In the genomic region with DNA sequence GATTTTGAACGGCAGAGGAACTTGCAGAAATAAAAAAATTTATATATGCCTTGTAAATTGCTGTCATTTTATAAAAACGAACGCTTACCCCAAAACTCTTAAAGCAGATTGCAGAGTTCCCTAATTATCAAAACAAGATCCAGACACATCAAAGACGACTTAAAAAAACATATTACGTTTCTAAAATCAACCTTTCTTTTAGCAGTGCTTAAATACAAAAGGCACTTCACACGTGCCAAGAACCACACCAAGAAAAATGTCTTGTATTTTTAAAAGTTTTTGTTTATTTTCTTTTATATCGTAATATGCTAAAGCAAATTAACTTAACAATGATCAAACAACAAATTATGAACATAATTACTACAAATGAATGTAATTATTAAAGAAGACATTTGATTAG, we compare ENCODE assay signal across 7 mouse cellular contexts. TPM values are rescaled to one million over a fixed set of nuclear protein-coding genes. Genes with fewer than 3 reads are reported as not detected.
DNase-seq lines count a peak whose midpoint lies in the region; ATAC-seq and TF ChIP-seq lines count a peak whose summit lies in the region.

No protein-coding gene starts in this region.

- peak overlapping the region; percentile 73 for H3K9ac ChIP-seq in lung, embryonic 14.5 days
- H3K9ac ChIP-seq in embryonic facial prominence, embryonic 12.5 days: peak overlapping the region; percentile 54; the same call in 1 of the 2 replicates
- peak overlapping the region; percentile 83 for H3K9ac ChIP-seq in intestine, embryonic 16.5 days (ENCODE audit: low read depth, low read length)

- peak overlapping the region; percentile 67 for H3K4me3 ChIP-seq in lung, embryonic 14.5 days (ENCODE audit: low read depth, low read length)
- H3K4me3 ChIP-seq in embryonic facial prominence, embryonic 12.5 days: peak overlapping the region; percentile 55
- peak overlapping the region; percentile 81 for H3K4me3 ChIP-seq in intestine, embryonic 16.5 days (ENCODE audit: low read length)
- peak overlapping the region; percentile 77 for H3K4me3 ChIP-seq in olfactory bulb, adult 2 months (ENCODE audit: insufficient read depth, low read depth, low read length)

- no peaks in the 10 kb centered on the region for H3K9me3 ChIP-seq in lung, embryonic 14.5 days (ENCODE audit: low read depth, low read length)
- H3K9me3 ChIP-seq in embryonic facial prominence, embryonic 12.5 days: no peaks in the 10 kb centered on the region
- H3K9me3 ChIP-seq in intestine, embryonic 16.5 days (ENCODE audit: control insufficient read depth, low read length): no peaks in the 10 kb centered on the region

- H3K27ac ChIP-seq in lung, embryonic 14.5 days (ENCODE audit: low read depth): peak overlapping the region; percentile 95
- H3K27ac ChIP-seq in embryonic facial prominence, embryonic 12.5 days: peak overlapping the region; percentile 90
- peak overlapping the region; percentile 98 for H3K27ac ChIP-seq in intestine, embryonic 16.5 days (ENCODE audit: low read length)
- H3K27ac ChIP-seq in olfactory bulb, adult 2 months (ENCODE audit: insufficient read depth, low read depth, low read length): no peak overlapping the region

- 1% methylated on average over 7 of the region's 7 CpGs for WGBS in lung, embryonic 14.5 days
- 3% methylated on average over 7 of the region's 7 CpGs for WGBS in embryonic facial prominence, embryonic 12.5 days
- WGBS in intestine, embryonic 16.5 days: 1% methylated on average over 7 of the region's 7 CpGs
- under 1% methylated on average over 7 of the region's 7 CpGs for WGBS in olfactory bulb, adult 2 months

- ATAC-seq in lung, embryonic 14.5 days (ENCODE audit: insufficient read depth): no peak
- ATAC-seq in embryonic facial prominence, embryonic 12.5 days (ENCODE audit: insufficient number of reproducible peaks, insufficient read depth, low FRiP score, low TSS enrichment): no peak
- no peak for ATAC-seq in intestine, embryonic 16.5 days

- no peak for TF ChIP-seq POLR2A in olfactory bulb, adult 2 months (IDR thresholded peaks at IDR 0.05; ENCODE audit: insufficient read depth, low read depth, low read length)

- peak; percentile 34 for DNase-seq in lung, embryonic 14.5 days
- no peak for DNase-seq in lung, adult 18-20 months
- no peak for DNase-seq in frontal cortex, postnatal 25 days (ENCODE audit: low spot score in 2 of 2)
- DNase-seq in testis, postnatal 10 days (ENCODE audit: low spot score): no peak

- no peak for TF ChIP-seq CTCF in lung, embryonic 14.5 days (IDR thresholded peaks at IDR 0.05; ENCODE audit: low read depth)
- no peak for TF ChIP-seq CTCF in olfactory bulb, adult 2 months (IDR thresholded peaks at IDR 0.05; ENCODE audit: insufficient read depth, low read depth, low read length)

- no peaks in the 10 kb centered on the region for H3K27me3 ChIP-seq in lung, embryonic 14.5 days (ENCODE audit: insufficient read depth, low read length)
- H3K27me3 ChIP-seq in embryonic facial prominence, embryonic 12.5 days: no peaks in the 10 kb centered on the region
- no peaks in the 10 kb centered on the region for H3K27me3 ChIP-seq in intestine, embryonic 16.5 days (replicated peaks; ENCODE audit: control insufficient read depth, insufficient read depth, low read length)

- peak overlapping the region; percentile 70 for H3K4me2 ChIP-seq in lung, embryonic 14.5 days
- H3K4me2 ChIP-seq in embryonic facial prominence, embryonic 12.5 days (replicated peaks): peak overlapping the region; percentile 44
- peak overlapping the region; percentile 64 for H3K4me2 ChIP-seq in intestine, embryonic 16.5 days (ENCODE audit: low read depth, low read length)

- H3K36me3 ChIP-seq in lung, embryonic 14.5 days (ENCODE audit: insufficient read depth): 0 out of 2 replicates have a peak, but pooled peaks cover 2% of the 10 kb centered on the region
- no peaks in the 10 kb centered on the region for H3K36me3 ChIP-seq in embryonic facial prominence, embryonic 12.5 days
- no peaks in the 10 kb centered on the region for H3K36me3 ChIP-seq in intestine, embryonic 16.5 days (ENCODE audit: control insufficient read depth, insufficient read depth, low read length)

- H3K4me1 ChIP-seq in lung, embryonic 14.5 days (ENCODE audit: insufficient read depth): no peaks in the 10 kb centered on the region
- H3K4me1 ChIP-seq in embryonic facial prominence, embryonic 12.5 days: no peaks in the 10 kb centered on the region
- H3K4me1 ChIP-seq in intestine, embryonic 16.5 days (ENCODE audit: control insufficient read depth, insufficient read depth, low read length): no peaks in the 10 kb centered on the region
- no peaks in the 10 kb centered on the region for H3K4me1 ChIP-seq in olfactory bulb, adult 2 months (ENCODE audit: control insufficient read depth, insufficient read depth, low read length)

RNA-seq across cellular contexts. Expression of a gene that starts 0.7 kb away (rescaled TPM):
- 127 and 136 TPM in 2 replicates for polyA plus RNA-seq in lung, embryonic 14.5 days (2014; fragmentation: Nextera tagmentation; extraction: Ambion mirVana)
- 121 and 127 TPM in 2 replicates for polyA plus RNA-seq in embryonic facial prominence, embryonic 12.5 days (2016; fragmentation: Nextera tagmentation; extraction: Ambion mirVana)
- 149 and 167 TPM in 2 replicates for polyA plus RNA-seq in intestine, embryonic 16.5 days (2015; fragmentation: Nextera tagmentation; extraction: Ambion mirVana)
- not detected in 2 replicates for polyA plus RNA-seq in olfactory bulb, adult 2 months (2012; ENCODE audit: insufficient read depth, insufficient read length, low replicate concordance, missing spikeins)

RNA-seq across cellular contexts. Expression of a gene that starts 48.5 kb away (rescaled TPM):
- polyA plus RNA-seq in lung, embryonic 14.5 days (2014; fragmentation: Nextera tagmentation; extraction: Ambion mirVana): 29.2 and 30.3 TPM in 2 replicates
- polyA plus RNA-seq in embryonic facial prominence, embryonic 12.5 days (2016; fragmentation: Nextera tagmentation; extraction: Ambion mirVana): 27.2 and 27.5 TPM in 2 replicates
- polyA plus RNA-seq in intestine, embryonic 16.5 days (2015; fragmentation: Nextera tagmentation; extraction: Ambion mirVana): 28.9 and 29.0 TPM in 2 replicates
- not detected in 2 replicates for polyA plus RNA-seq in olfactory bulb, adult 2 months (2012; ENCODE audit: insufficient read depth, insufficient read length, low replicate concordance, missing spikeins)

RNA-seq across cellular contexts. Expression of a gene that starts 48.5 kb away (rescaled TPM):
- 33.6 and 37.1 TPM in 2 replicates for polyA plus RNA-seq in lung, embryonic 14.5 days (2014; fragmentation: Nextera tagmentation; extraction: Ambion mirVana)
- 40.5 and 41.2 TPM in 2 replicates for polyA plus RNA-seq in embryonic facial prominence, embryonic 12.5 days (2016; fragmentation: Nextera tagmentation; extraction: Ambion mirVana)
- 41.5 and 42.1 TPM in 2 replicates for polyA plus RNA-seq in intestine, embryonic 16.5 days (2015; fragmentation: Nextera tagmentation; extraction: Ambion mirVana)
- polyA plus RNA-seq in olfactory bulb, adult 2 months (2012; ENCODE audit: insufficient read depth, insufficient read length, low replicate concordance, missing spikeins): not detected in 2 replicates

Comparison
In these comparisons a context has a peak if more than half of its experiments do, and no peak if none do; other contexts are left out.
1. RNA of a gene that starts 48.5 kb away (polyA plus RNA-seq): 29.2 to 30.3 TPM in lung, embryonic 14.5 days, 28.9 to 29.0 TPM in intestine, embryonic 16.5 days and 27.2 to 27.5 TPM in embryonic facial prominence, embryonic 12.5 days; not detected in olfactory bulb, adult 2 months; every median in the first group is over 10 times any median in the second.
2. Peak in every context shown above with its lines, with median percentiles within 50 percentile points of each other: H3K4me2 ChIP-seq, H3K4me3 ChIP-seq and H3K9ac ChIP-seq.